Mouse (Mus musculus): ENCODE measurements around the gene Retnlb. TPM values are rescaled to one million over a fixed set of nuclear protein-coding genes. Genes with fewer than 3 reads are reported as not detected.

Retnlb gene
- total RNA-seq, 2 experiments from 2014 or later: not detected

DNA sequence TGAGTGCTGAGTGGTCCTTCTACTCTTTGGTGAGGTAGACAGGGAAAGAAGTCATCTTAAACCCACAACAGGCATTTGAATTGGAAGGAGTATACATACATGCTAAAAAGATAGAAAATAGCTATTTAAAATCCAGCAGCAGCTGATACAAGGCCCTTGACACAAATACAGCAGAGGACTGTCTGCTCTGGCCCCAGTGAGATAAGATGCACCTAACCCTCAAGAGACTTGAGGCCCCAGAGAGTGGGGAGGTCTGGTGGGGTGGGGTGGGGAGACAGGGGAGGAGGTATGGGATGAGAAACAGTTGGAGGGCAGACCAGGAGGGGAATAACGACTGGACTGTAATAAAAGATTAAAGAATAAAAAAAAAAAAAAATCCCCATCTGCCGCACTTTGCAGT lies 51.0 kb downstream of the Retnlb start:
- DNase-seq: no peak
- intact Hi-C loops (cut with DNase I): no loop called here

Other genes with a start within 250 kb of the Retnlb start
- gene Trat1, start 44.8 kb upstream of the Retnlb start, total RNA-seq (2021): not detected
- gene Retnla, start 25.7 kb downstream of the Retnlb start, total RNA-seq (2021): 1 to 10 TPM; 2.2 to 2.7 TPM
- 1 to 10 TPM in 1 of 2 experiments, not detected in 1; 2.0 TPM for gene Retnlg, start 55.8 kb downstream of the Retnlb start, total RNA-seq (2021)
- 1 to 10 TPM; 6.4 TPM for gene Dzip3, start 177.3 kb downstream of the Retnlb start, total RNA-seq (2021)
- 1 to 10 TPM; 1.1 to 2.5 TPM for gene Cip2a, start 177.3 kb downstream of the Retnlb start, total RNA-seq (2021)
- not detected for gene Myh15, start 240.6 kb downstream of the Retnlb start, total RNA-seq (2021)